8 mouse cellular contexts compared by ENCODE assay signal in the genomic region with DNA sequence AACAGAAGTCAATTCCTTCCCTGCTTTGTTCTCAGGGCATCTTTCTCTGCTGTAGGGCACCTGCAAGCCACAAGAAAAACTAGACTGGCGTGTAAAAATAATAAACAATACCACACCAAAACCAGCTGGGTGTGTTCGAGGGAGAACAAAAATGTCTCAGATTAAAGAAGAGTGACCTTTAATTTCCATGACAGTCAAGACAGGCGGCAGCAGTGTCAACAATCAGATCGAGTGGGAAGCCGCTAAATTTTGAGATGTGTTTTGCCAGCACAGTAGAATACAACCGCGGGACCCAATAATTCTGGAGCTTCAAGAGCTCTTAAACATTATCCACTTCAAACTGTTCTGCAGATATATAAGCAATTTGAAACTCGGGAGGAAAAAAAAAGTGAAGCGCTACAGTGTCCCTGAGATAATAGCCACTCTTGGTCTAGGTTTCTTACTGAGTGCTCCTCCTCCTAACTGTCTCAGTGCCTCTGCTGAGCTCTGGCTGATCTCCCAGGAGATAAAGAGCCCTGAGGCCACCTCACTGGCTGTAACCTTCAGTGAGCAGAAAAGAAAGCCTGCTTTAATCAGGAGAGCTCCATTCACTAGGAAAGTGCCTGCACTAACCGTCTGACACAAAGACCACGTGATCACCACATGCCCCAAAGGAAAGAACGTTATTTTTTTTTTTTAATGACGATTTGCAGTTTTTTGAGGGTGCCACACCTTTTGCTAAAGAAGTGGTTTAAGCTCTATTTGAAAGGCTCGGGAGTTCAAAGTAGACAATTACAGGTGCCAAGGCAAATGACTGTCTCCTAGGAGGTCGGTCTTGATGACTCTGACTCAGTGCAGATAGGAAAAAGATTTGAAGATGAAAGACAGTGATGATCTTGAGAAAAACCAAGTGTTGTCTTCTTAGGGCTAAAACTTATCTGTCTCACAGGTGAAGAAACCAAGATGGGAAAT.
DNase-seq lines count a peak whose midpoint lies in the region; ATAC-seq lines count a peak whose summit lies in the region.

No protein-coding gene starts in this region.

- no peaks in the 10 kb centered on the region for H3K4me1 ChIP-seq in embryonic facial prominence, embryonic 14.5 days (ENCODE audit: control insufficient read depth, insufficient read depth, low read length)
- H3K4me1 ChIP-seq in neural tube, embryonic 12.5 days, result peaks cover 11% of the 10 kb centered on the region

- H3K36me3 ChIP-seq in embryonic facial prominence, embryonic 14.5 days (ENCODE audit: control insufficient read depth, insufficient read depth, low read length), result no peaks in the 10 kb centered on the region
- no peaks in the 10 kb centered on the region for H3K36me3 ChIP-seq in neural tube, embryonic 12.5 days

- DNase-seq in left cerebral cortex, postnatal 4 days, result peak; percentile 23
- no peak for DNase-seq in left cerebral cortex, adult 18-20 months (ENCODE audit: low spot score in 2 of 2)
- peak; percentile 70 for DNase-seq in adrenal gland, adult 2 months
- DNase-seq in embryonic facial prominence, embryonic 14.5 days (ENCODE audit: low spot score), result peak; percentile 72
- peak; percentile 7 to 8 for DNase-seq in kidney, postnatal 36 days
- no peak for DNase-seq in right cerebral cortex, postnatal 36 days (ENCODE audit: low spot score in 2 of 2)
- DNase-seq in frontal cortex, adult 2 months (ENCODE audit: extremely low spot score in 1 of 2, low spot score in 1 of 2), result no peak

- no peaks in the 10 kb centered on the region for H3K27me3 ChIP-seq in embryonic facial prominence, embryonic 14.5 days (replicated peaks; ENCODE audit: control insufficient read depth, insufficient read depth, low read length)
- no peaks in the 10 kb centered on the region for H3K27me3 ChIP-seq in neural tube, embryonic 12.5 days (replicated peaks)

- peak overlapping the region; percentile 27; the same call in 1 of the 2 replicates for H3K4me2 ChIP-seq in embryonic facial prominence, embryonic 14.5 days (ENCODE audit: low read depth, low read length)
- peak overlapping the region; percentile 36; the same call in 1 of the 2 replicates for H3K4me2 ChIP-seq in neural tube, embryonic 12.5 days (replicated peaks)

- ATAC-seq in embryonic facial prominence, embryonic 14.5 days (ENCODE audit: low read depth), result peak; percentile 60
- ATAC-seq in neural tube, embryonic 12.5 days (ENCODE audit: low FRiP score, low read depth), result 0 out of 2 replicates have a peak, but pooled peaks have one; percentile 61

- no peaks in the 10 kb centered on the region for H3K9me3 ChIP-seq in embryonic facial prominence, embryonic 14.5 days (ENCODE audit: control insufficient read depth, low read length)
- H3K9me3 ChIP-seq in neural tube, embryonic 12.5 days, result no peaks in the 10 kb centered on the region

- H3K27ac ChIP-seq in embryonic facial prominence, embryonic 14.5 days (replicated peaks; ENCODE audit: low read depth, low read length), result no peak overlapping the region
- no peak overlapping the region for H3K27ac ChIP-seq in neural tube, embryonic 12.5 days

- H3K9ac ChIP-seq in embryonic facial prominence, embryonic 14.5 days (ENCODE audit: low read depth, low read length), result no peak overlapping the region
- H3K9ac ChIP-seq in neural tube, embryonic 12.5 days, result no peak overlapping the region

- no peak overlapping the region for H3K4me3 ChIP-seq in embryonic facial prominence, embryonic 14.5 days (ENCODE audit: low read depth, low read length)
- H3K4me3 ChIP-seq in neural tube, embryonic 12.5 days, result no peak overlapping the region

- WGBS in embryonic facial prominence, embryonic 14.5 days, result 7% methylated on average over 15 of the region's 15 CpGs
- WGBS in neural tube, embryonic 12.5 days, result 34% methylated on average over 15 of the region's 15 CpGs

- intact Hi-C loops in left cerebral cortex, postnatal 4 days (cut with DNase I), result no loop called here

Comparison
In these comparisons a context has a peak if more than half of its experiments do, and no peak if none do; other contexts are left out.
1. DNase-seq: peak in left cerebral cortex, postnatal 4 days (single experiment), adrenal gland, adult 2 months (single experiment), embryonic facial prominence, embryonic 14.5 days (single experiment) and kidney, postnatal 36 days (2 of 2); none in left cerebral cortex, adult 18-20 months (0 of 2), right cerebral cortex, postnatal 36 days (0 of 2) and frontal cortex, adult 2 months (0 of 2).